Mouse (Mus musculus): ENCODE data around the gene Helq. TPM values are rescaled to one million over a fixed set of nuclear protein-coding genes. Genes with fewer than 3 reads are reported as not detected.

Helq gene
- polyA plus RNA-seq, 1 experiment from 2014 or later: 22.2 TPM

DNA sequence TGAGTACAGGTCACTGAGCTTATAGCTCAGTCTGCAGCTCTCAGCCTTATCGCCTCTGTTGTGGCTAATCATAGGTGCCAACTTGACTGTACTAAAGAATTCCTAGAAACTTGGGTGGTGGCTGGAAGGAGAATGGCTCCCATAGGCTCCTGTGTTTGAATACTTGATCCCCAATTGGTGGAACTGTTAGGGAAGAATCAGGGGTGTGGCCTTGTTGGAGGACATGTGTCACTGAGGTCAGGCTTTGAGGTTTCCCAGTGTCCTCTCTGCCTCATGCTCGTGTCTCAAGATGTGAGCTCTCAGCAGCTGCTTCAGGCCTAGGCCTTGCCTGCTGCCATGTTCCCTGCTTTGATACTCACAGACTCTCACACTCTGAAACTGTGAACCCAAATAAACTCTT lies 35.4 kb upstream of the Helq start:
- Histone ChIP-seq H3K36me3 (ENCODE audit: control insufficient read depth, insufficient read depth, low read length) (no peaks in the 10 kb centered on the region), H3K9ac (replicated peaks; ENCODE audit: low read depth, low read length) (no peak overlapping the region), H3K4me1 (ENCODE audit: control insufficient read depth, insufficient read depth, low read length) (0 out of 2 replicates have a peak, but pooled peaks cover 4% of the 10 kb centered on the region), H3K27me3 (ENCODE audit: control insufficient read depth, insufficient read depth, low read length) (no peaks in the 10 kb centered on the region), H3K4me2 (replicated peaks; ENCODE audit: low read depth, low read length) (no peak overlapping the region), H3K4me3 (ENCODE audit: low read depth, low read length) (no peak overlapping the region), H3K9me3 (ENCODE audit: control insufficient read depth, low read depth, low read length) (no peaks in the 10 kb centered on the region), H3K27ac (ENCODE audit: low read length) (no peak overlapping the region)
- 86% methylated on average over 2 of the region's 2 CpGs for WGBS
- no peak for ATAC-seq (ENCODE audit: insufficient number of reproducible peaks, insufficient read depth, low FRiP score, low read depth)

DNA sequence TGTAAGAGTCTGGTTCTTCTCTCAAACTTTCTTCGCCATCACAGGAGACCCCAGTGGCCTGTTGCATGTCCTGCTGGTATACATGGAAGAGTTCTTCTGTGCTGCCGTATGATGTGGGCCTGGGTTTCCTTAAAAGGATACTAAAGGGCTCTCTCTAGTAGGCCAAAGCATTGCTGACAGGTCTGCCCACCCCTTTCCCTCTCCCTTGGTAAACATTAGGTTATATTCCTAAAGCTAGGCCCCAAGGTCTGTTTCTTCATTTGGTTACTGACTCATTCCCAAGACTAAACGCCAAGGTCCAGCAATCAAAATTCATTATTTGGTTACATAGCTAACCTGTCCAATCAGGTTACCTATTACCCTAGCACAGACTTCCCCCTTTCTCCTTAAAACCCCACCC lies 34.3 kb upstream of the Helq start:
- H3K36me3 ChIP-seq (ENCODE audit: control insufficient read depth, insufficient read depth, low read length): no peaks in the 10 kb centered on the region
- H3K27ac ChIP-seq (ENCODE audit: low read length): no peak overlapping the region
- H3K4me1 ChIP-seq (ENCODE audit: control insufficient read depth, insufficient read depth, low read length): 0 out of 2 replicates have a peak, but pooled peaks cover 4% of the 10 kb centered on the region
- H3K27me3 ChIP-seq (ENCODE audit: control insufficient read depth, insufficient read depth, low read length): no peaks in the 10 kb centered on the region
- no peak overlapping the region for H3K4me3 ChIP-seq (ENCODE audit: low read depth, low read length)
- H3K9ac ChIP-seq (replicated peaks; ENCODE audit: low read depth, low read length): no peak overlapping the region
- no peak overlapping the region for H3K4me2 ChIP-seq (replicated peaks; ENCODE audit: low read depth, low read length)
- WGBS: 72% methylated on average over 3 of the region's 3 CpGs
- no peak for ATAC-seq (ENCODE audit: insufficient number of reproducible peaks, insufficient read depth, low FRiP score, low read depth)
- H3K9me3 ChIP-seq (ENCODE audit: control insufficient read depth, low read depth, low read length): no peaks in the 10 kb centered on the region

DNA sequence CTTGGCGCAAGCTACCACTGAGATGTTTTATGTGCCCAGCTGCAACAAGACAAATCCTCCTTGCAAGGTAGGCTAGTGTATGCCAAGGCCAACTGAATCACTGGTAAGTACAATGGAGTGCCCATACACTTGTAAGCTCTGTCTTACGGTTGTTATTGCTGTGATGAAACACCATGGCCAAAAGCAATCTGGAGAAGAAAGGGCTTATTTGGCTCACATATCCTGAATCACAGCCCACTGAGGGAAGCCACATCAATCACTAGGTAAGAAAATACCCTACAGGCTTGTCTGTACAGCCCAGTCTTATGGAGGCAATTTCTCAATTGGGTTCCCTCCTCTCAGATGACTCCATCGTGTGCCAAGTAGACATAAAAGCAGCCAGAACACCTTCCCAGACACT lies 30.3 kb upstream of the Helq start:
- WGBS: 81% methylated on average over 3 of the region's 3 CpGs
- no peaks in the 10 kb centered on the region for H3K4me1 ChIP-seq (ENCODE audit: control insufficient read depth, insufficient read depth, low read length)
- ATAC-seq (ENCODE audit: insufficient number of reproducible peaks, insufficient read depth, low FRiP score, low read depth): no peak
- H3K27me3 ChIP-seq (ENCODE audit: control insufficient read depth, insufficient read depth, low read length): no peaks in the 10 kb centered on the region
- no peak overlapping the region for H3K9ac ChIP-seq (replicated peaks; ENCODE audit: low read depth, low read length)
- no peak overlapping the region for H3K4me3 ChIP-seq (ENCODE audit: low read depth, low read length)
- no peak overlapping the region for H3K27ac ChIP-seq (ENCODE audit: low read length)
- no peak overlapping the region for H3K4me2 ChIP-seq (replicated peaks; ENCODE audit: low read depth, low read length)
- no peaks in the 10 kb centered on the region for H3K36me3 ChIP-seq (ENCODE audit: control insufficient read depth, insufficient read depth, low read length)
- no peaks in the 10 kb centered on the region for H3K9me3 ChIP-seq (ENCODE audit: control insufficient read depth, low read depth, low read length)

DNA sequence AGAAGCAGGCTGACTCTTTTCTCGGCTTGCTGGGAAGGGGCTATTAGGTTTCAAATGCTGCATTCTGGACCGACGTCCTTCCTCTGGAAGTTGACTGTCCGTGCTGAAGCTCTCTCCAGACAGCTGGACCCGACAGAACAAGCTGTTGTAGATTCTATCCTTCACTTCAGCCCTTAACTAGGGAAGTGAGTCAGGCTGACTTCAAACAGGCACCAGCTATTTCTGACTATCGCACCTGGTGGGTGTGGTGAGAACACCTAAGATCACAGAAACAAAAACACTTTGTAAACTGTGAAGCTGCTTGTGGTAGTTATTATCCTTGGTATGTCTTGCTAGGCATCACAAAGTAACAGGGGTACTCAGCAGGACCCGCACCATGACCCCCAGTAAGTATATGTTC lies 28.1 kb upstream of the Helq start:
- no peak for ATAC-seq (ENCODE audit: insufficient number of reproducible peaks, insufficient read depth, low FRiP score, low read depth)
- H3K4me1 ChIP-seq (ENCODE audit: control insufficient read depth, insufficient read depth, low read length): no peaks in the 10 kb centered on the region
- H3K9ac ChIP-seq (replicated peaks; ENCODE audit: low read depth, low read length): no peak overlapping the region
- H3K27me3 ChIP-seq (ENCODE audit: control insufficient read depth, insufficient read depth, low read length): no peaks in the 10 kb centered on the region
- WGBS: 60% methylated on average over 7 of the region's 7 CpGs
- no peaks in the 10 kb centered on the region for H3K36me3 ChIP-seq (ENCODE audit: control insufficient read depth, insufficient read depth, low read length)
- no peak overlapping the region for H3K4me3 ChIP-seq (ENCODE audit: low read depth, low read length)
- no peak overlapping the region for H3K27ac ChIP-seq (ENCODE audit: low read length)
- no peaks in the 10 kb centered on the region for H3K9me3 ChIP-seq (ENCODE audit: control insufficient read depth, low read depth, low read length)
- no peak overlapping the region for H3K4me2 ChIP-seq (replicated peaks; ENCODE audit: low read depth, low read length)

DNA sequence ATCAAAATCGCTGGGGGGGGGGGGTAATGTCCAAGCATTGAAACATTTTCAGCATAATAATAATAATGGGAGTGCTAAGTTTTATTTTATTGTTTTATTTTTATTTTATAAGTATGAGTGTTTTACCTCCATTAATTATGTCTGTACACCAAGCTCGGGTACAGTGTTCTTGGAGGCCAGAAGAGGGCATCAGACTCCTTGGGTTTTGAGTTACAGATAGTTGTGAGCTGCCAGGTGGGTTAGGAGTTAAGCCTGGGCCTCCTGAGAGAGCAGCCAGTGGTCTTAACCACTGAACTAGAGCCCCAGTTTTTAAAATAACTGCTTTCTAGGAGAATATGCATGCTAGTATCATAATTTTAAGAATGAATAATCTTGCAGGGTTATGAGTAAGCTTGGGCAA lies 27.6 kb upstream of the Helq start:
- Histone ChIP-seq H3K9ac (replicated peaks; ENCODE audit: low read depth, low read length) (no peak overlapping the region), H3K4me1 (ENCODE audit: control insufficient read depth, insufficient read depth, low read length) (no peaks in the 10 kb centered on the region), H3K27me3 (ENCODE audit: control insufficient read depth, insufficient read depth, low read length) (no peaks in the 10 kb centered on the region), H3K27ac (ENCODE audit: low read length) (no peak overlapping the region), H3K9me3 (ENCODE audit: control insufficient read depth, low read depth, low read length) (no peaks in the 10 kb centered on the region), H3K36me3 (ENCODE audit: control insufficient read depth, insufficient read depth, low read length) (no peaks in the 10 kb centered on the region), H3K4me3 (ENCODE audit: low read depth, low read length) (no peak overlapping the region), H3K4me2 (replicated peaks; ENCODE audit: low read depth, low read length) (no peak overlapping the region)
- 22% methylated on average over 2 of the region's 2 CpGs for whole genome bisulfite sequencing
- no peak for ATAC-seq (ENCODE audit: insufficient number of reproducible peaks, insufficient read depth, low FRiP score, low read depth)

DNA sequence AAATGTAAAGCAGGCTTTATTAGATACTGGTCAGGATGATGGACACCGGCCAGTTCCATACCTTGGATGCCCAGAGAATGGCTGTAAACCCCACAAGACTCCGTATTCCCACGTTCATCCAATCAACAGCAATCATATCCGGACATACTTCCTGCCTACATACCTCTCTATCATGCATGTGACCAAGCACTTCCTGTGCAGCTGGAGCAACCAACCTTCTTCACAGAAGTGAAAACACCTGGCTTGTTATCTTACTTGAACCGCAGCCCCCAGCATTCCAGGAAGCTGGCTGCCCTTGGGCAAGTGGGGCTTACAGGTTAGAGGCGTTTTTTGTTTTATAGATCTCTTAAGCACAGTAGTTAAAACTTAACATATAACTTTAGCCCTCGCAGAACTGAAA lies 24.4 kb upstream of the Helq start:
- Histone ChIP-seq H3K4me3 (ENCODE audit: low read depth, low read length) (no peak overlapping the region), H3K27ac (ENCODE audit: low read length) (no peak overlapping the region), H3K27me3 (ENCODE audit: control insufficient read depth, insufficient read depth, low read length) (no peaks in the 10 kb centered on the region), H3K4me2 (replicated peaks; ENCODE audit: low read depth, low read length) (no peak overlapping the region), H3K9ac (replicated peaks; ENCODE audit: low read depth, low read length) (no peak overlapping the region), H3K9me3 (ENCODE audit: control insufficient read depth, low read depth, low read length) (no peaks in the 10 kb centered on the region), H3K36me3 (ENCODE audit: control insufficient read depth, insufficient read depth, low read length) (no peaks in the 10 kb centered on the region), H3K4me1 (ENCODE audit: control insufficient read depth, insufficient read depth, low read length) (no peaks in the 10 kb centered on the region)
- 87% methylated on average over 7 of the region's 7 CpGs for WGBS
- no peak for ATAC-seq (ENCODE audit: insufficient number of reproducible peaks, insufficient read depth, low FRiP score, low read depth)

DNA sequence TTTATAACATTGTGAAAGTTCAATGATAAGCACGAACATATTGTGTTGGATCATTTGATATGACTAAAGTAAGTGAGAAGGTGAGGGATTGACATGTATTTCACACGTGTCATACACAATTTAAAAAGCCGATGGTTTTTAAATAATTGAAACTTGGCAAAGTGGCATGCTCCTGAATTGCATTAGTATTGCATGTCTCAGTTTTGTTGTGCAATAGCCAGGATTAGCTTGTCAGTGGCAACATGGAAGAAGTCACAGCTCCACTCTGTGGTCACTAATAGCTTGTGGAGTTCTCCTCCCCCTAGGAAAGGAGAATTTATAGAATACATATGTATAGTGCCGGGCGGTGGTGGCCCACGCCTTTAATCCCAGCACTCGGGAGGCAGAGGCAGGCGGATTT lies 23.0 kb upstream of the Helq start:
- peak overlapping the region; percentile 87; the same call in 1 of the 2 replicates for H3K4me3 ChIP-seq (ENCODE audit: low read depth, low read length)
- no peak for ATAC-seq (ENCODE audit: insufficient number of reproducible peaks, insufficient read depth, low FRiP score, low read depth)

DNA sequence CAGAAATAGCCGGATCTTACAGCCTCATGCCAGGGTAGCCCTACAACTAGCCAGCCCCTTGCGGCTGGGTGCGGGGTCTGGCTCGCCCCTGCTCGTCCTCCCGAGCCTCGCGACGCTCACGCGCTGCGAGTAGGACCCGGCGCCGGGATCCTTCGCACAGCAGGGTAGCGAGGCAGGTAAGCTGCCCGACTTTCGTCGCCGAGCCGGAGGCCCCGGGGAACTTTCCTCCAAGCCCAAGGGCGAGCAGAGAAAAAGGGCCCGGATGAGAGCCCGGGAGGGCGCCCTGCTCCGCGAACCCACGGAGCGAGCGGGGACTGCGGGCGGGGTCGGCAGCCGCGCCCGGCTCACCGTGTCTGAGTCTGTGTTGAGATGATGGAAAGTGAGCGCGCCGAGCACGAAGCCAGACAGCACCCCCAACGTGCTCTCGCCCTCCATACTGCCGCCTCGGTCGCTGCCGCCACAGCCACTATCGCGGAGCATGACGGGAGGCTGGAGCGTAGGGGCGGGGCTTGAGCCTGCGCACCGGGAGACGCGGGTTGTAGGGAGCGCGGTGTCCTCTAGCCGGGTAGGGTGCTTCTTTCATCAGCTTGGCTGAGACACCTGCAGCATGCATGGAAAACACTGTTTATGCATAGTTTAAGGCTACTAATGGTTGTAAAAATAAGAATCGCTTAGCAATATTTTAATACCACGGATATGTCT lies 22.2 kb upstream of the Helq start, which contains the start of gene Abraxas1:
Gene Abraxas1 (minus strand): TSS at position 483 of the 702 bp plus-strand sequence.
- no peaks in the 10 kb centered on the region for H3K27me3 ChIP-seq (ENCODE audit: control insufficient read depth, insufficient read depth, low read length)
- 0 out of 2 replicates have a peak, but pooled peaks cover 5% of the 10 kb centered on the region for H3K36me3 ChIP-seq (ENCODE audit: control insufficient read depth, insufficient read depth, low read length)
- no peaks in the 10 kb centered on the region for H3K4me1 ChIP-seq (ENCODE audit: control insufficient read depth, insufficient read depth, low read length)
- peak within 1 kb of the TSS; percentile 91 for H3K9ac ChIP-seq (replicated peaks; ENCODE audit: low read depth, low read length)
- no peaks in the 10 kb centered on the region for H3K9me3 ChIP-seq (ENCODE audit: control insufficient read depth, low read depth, low read length)
- peak within 1 kb of the TSS; percentile 69 for H3K4me2 ChIP-seq (replicated peaks; ENCODE audit: low read depth, low read length)
- H3K4me3 ChIP-seq (ENCODE audit: low read depth, low read length): peak within 1 kb of the TSS; percentile 87
- peak within 1 kb of the TSS; percentile 46 for H3K27ac ChIP-seq (ENCODE audit: low read length)
- WGBS: under 1% methylated on average over 63 of the region's 63 CpGs
- ATAC-seq (ENCODE audit: insufficient number of reproducible peaks, insufficient read depth, low FRiP score, low read depth): peak; percentile 97

More for the DNA sequence above, 23.0 kb upstream of the Helq start:
- H3K4me2 ChIP-seq (replicated peaks; ENCODE audit: low read depth, low read length): peak overlapping the region; percentile 69
- no peaks in the 10 kb centered on the region for H3K9me3 ChIP-seq (ENCODE audit: control insufficient read depth, low read depth, low read length)
- H3K27ac ChIP-seq (ENCODE audit: low read length): no peak overlapping the region
- WGBS: 77% methylated on average over 8 of the region's 8 CpGs
- H3K27me3 ChIP-seq (ENCODE audit: control insufficient read depth, insufficient read depth, low read length): no peaks in the 10 kb centered on the region
- H3K4me1 ChIP-seq (ENCODE audit: control insufficient read depth, insufficient read depth, low read length): no peaks in the 10 kb centered on the region
- no peaks in the 10 kb centered on the region for H3K36me3 ChIP-seq (ENCODE audit: control insufficient read depth, insufficient read depth, low read length)
- H3K9ac ChIP-seq (replicated peaks; ENCODE audit: low read depth, low read length): no peak overlapping the region

All from stomach, embryonic 14.5 days (tissue).